Mouse (Mus musculus) lung, postnatal 10 days (tissue): ENCODE data around the gene Lrif1.
"Not testable (repeated sequence)": the region's sequence is repeated elsewhere in the genome, so short reads cannot be mapped to it uniquely, and the experiment has no call there.

Source experiments
- DNase-seq: peaks from one replicate; pipeline ENCODE4 v3.0.0; 2021

Lrif1 gene

DNA sequence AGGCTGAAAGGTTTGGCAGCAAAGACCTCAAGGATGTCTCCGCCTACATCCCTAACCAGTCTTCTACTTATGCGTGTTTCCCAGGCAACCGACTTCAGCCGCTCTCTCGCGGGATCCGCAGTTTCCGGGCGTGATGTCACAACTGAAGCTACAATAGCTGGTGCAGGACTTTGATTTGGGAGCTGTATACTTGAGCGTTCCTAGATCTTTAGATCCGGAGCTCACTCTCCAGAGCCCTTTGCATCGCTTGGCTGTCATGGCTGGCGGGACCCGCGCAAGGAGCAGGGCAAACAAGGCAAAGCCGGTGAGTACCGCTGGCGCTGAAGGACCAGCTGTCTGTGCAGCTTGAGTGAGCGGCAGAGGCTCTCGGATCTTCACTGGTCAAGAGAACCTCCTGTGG is at the start of gene Lrif1:
Gene Lrif1 (plus strand): TSS at position 158 of the 400 bp plus-strand sequence.
- DNase-seq, result peak; percentile 68

DNA sequence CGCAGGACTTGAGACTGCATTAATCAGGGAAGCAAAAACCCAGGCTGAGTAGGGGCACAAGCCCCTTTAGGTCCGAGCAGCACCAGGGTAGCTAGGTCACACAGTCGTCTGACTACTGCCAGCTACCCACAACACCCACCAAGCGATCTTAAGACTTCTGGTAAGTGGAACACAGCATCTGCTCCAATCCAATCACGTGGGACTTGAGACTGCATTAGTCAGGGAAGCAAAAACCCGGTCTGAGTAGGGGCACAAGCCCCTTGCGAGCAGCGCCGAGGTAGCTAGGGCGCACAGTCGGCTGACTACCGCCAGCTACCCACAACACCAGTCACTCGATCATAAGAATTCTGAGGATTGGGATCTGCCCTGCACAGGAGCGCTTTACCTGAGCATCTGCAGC is 12.0 kb upstream of the Lrif1 start:
- DNase-seq, result not testable (repeated sequence)

DNA sequence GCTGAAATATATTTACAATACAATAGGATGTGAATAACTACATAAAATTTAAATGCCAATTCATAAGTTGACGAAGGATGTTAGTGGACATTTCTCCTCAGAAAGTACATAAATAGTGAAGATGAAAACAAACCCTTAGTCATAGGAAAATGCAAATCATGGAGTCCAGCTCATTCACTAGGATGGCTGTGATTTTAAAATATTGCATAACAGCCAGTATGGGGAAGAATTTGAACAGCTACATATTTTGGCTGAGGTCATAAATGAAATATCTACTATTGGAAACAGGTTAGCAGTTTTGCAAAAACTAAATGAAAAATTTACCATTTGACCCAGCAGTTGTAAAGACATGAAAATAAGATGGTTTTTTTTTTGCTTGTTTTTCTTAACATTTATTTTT is 594 bp downstream of the Lrif1 start:
- DNase-seq, result no peak

DNA sequence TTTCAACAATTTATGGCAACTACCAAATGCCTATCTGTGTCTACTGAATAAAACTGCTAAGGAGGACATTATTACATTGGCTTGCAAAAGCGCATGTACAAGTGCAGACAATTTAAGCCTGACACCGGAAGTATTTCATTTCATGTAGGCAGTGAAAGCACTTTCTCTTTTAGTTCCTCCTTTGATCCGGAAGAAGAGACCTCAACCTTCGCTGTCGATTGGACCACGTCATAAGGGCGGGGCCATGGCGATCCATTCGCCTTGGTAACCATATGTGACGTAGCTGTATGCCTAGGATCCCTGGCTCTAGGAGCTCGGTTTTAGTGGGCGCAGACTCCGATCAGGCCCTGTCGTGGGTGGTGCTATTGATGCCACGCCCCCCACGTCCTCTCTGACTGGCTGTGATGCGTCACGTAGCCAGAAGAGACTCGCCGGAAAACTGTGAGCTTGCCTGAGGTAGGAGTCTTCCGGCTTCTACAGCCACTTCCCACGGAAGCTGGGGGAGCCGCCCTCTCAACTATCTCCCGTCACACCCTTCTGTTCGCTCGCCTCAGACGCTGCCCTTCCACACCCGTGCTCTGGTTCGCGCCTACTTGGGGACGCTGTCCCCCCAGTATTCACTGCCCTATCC is 36.7 kb downstream of the Lrif1 start:
- peak; percentile 99 for DNase-seq

DNA sequence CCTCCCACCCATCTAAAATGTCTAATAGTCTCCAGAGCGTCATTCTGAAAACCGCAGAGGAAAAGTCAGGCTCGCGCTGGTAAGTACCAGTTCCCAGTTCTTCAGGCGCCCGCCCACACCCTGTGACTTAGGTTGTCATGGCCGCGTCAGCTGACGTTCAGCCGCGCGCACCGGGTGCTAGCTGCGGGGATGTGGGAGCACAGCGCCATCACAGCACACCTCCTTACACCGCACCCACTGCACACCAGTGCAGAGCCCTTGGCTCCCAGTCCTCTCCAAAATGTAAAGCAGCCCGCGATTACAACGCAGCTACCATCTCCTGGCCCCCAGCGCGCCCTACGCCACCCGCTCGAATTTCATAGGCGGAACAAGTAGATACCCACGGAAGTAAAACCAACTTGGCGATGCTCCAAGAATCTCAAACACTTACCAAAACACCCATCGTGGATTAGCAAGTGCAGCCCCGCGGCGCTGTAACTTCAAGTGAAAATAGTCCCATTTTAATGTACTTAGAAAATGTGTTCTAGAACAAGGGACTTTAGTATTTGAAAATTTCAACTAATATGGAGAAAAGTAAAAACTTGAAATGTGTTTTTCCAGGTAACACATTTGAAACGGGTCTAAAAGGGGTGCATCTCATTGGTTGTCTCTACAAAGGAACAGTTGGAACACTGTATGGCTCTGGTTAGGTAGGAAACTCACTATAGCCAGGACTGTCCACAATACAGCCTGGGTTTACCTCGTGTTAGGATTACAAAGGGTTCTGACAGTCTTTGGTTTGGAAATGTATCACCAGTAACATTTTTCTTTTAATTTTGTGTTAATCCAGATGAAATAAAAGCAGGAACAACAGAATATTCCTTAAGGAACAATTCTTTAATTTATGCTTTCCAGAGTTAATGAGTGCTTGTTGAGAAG is 37.5 kb downstream of the Lrif1 start:
- DNase-seq, result peak; percentile 89

- DNase-seq, result no peak
Measured at GRCm38 (mm10) chr3:106755898-106756297, 71.1 kb downstream of the Lrif1 start.

- no peak for DNase-seq
Measured at GRCm38 (mm10) chr3:106771834-106772233, 87.0 kb downstream of the Lrif1 start.

- no peak for DNase-seq
Measured at GRCm38 (mm10) chr3:106785130-106785529, 100.3 kb downstream of the Lrif1 start.
